Mouse (Mus musculus): ENCODE results near the gene Meltf.

Gene Meltf

GRCm38 (mm10) chr16:31890907-31891306, 12.3 kb downstream of the Meltf start:
- no peak for DNase-seq (ENCODE audit: extremely low read depth, insufficient read length, low spot score)

DNA sequence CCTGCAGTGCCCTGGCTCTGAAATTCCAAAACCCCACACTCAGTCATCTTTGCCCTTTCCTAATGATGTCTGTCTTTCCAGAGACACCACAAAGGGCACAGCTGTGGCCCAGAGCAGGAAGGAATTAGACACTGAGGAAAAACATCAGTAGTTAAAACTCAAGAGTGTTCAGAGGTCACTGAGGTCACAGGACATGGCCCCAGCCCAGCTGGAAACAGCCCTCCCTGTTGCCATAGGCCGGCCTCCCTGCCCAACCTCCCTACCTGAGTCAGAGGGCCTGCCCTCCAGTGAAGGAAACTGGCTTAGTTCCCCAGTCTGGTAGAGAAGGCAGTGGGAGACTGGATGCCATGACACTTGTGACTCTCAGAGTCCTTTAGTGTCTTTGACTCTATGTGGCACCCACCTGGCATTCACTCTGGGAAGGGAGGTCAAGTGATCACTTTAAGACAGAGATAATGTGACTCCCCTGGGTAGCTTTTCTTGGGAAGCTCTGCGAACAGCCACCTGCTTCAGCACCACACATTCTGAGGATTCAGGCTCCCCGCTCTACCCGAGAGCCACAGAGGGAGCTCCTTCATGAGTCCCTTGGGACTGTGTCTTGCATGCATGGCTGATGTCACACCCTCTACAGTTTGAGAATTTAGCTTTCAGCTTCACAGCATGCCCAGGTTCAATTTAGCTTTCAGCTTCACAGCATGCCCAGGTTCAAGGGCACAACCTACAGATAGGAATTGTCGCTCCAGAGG, 15.0 kb downstream of the Meltf start:
- DNase-seq (ENCODE audit: extremely low read depth, insufficient read length, low spot score) = peak; percentile 56

DNA sequence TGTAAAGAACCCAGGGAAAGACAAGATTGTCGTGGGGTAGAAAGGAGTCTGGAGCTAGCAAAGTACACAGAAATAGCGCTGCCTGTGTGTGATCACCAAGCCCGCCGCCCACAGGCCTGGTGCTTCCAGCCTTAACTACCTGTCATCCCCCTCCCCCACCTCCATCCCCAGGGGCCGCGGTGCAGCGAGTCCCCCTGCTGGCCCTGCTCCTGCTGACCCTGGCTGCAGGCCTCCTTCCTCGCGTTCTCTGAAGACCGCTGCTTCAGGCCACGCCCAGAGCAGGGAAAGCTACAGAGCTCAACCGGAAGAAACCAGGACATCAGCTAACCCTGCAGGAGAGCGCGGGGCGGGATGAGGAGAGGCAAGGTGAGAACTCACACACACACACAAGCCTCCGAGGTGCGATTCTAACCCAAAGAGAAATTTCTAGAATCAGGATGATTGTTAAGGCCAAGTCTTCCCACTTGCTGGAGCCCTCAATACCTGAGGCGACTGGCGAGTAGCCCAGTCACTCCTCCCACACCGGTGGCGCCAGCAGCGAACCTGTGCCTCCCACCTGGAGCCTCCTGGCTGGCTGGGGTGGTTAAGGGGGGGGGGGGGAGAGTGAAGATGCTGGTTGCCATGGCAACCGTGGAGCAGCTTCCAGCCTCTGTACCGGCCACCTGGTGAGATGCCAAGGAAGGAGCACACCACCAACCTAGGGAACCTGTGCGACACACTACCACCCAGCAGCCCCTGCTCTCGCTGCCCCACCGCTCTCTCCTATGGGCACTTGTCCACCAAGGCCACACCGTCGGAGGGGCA, 18.6 kb downstream of the Meltf start:
- no peak for DNase-seq (ENCODE audit: extremely low read depth, insufficient read length, low spot score)

DNA sequence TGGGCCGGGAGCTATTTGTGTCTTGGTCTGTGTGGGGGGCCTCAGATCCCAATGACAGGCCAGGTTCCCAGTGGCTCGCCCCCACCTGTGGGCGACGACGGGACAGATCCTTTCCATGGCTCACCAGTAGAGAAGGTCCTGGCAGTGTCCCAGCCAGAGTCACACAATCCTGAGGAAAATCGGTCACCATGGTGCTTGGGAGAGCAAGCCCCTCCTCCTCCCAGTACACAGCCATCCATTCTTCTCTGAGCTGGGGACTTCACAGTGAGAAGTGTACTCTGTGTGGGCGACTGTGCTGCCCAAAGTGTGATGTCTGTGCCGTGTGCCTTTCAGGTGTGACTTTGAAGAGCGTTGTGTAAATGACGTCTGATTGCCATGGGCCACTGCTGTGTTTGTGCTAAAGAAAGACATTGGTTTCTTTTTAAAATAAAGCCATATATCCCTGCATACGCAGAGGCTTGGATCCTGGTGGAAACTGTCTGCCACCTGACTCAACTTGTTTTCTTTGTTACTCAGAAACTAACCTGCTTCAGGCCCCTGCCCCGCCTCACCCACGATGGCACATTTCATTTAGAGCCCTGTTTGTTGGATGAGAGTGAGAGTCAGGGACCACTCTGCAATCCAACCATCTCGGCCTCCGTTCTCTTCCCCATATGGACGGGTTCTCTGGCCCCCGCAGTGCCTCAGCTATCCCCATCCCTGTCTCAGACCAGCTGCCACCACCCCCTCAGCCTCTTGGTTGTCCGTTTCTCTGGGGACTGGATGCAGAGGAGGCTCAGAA, 20.1 kb downstream of the Meltf start:
- DNase-seq (ENCODE audit: extremely low read depth, insufficient read length, low spot score) = no peak

- DNase-seq (ENCODE audit: extremely low read depth, insufficient read length, low spot score) = no peak
Observed at GRCm38 (mm10) chr16:31901886-31902285, 23.3 kb downstream of the Meltf start.

DNA sequence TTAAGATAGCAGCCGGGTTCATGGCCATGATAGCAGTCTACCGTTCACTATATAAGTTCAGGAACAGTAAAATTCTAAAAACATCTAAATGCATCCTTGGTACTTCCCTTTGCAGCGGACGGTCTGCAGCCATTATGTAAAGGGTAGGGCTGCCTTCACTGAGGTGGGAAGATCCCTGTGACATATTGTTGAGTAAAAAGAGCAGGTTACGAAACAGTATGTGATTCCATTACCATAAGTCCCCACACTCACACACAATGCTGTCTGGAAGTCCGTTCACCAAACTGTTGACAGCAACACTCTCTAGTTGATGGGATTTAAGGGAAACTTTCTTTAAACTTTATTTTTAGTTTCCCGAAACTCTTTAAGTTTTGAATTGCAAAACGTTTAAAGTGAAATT, 24.6 kb downstream of the Meltf start:
- no peak for DNase-seq (ENCODE audit: extremely low read depth, insufficient read length, low spot score)

GRCm38 (mm10) chr16:31905331-31905730, 26.7 kb downstream of the Meltf start:
- no peak for DNase-seq (ENCODE audit: extremely low read depth, insufficient read length, low spot score)

GRCm38 (mm10) chr16:31905891-31906825, 27.5 kb downstream of the Meltf start:
- no peak for DNase-seq (ENCODE audit: extremely low read depth, insufficient read length, low spot score)

- DNase-seq (ENCODE audit: extremely low read depth, insufficient read length, low spot score) = no peak
Observed at GRCm38 (mm10) chr16:31906896-31907295, 28.3 kb downstream of the Meltf start.

DNA sequence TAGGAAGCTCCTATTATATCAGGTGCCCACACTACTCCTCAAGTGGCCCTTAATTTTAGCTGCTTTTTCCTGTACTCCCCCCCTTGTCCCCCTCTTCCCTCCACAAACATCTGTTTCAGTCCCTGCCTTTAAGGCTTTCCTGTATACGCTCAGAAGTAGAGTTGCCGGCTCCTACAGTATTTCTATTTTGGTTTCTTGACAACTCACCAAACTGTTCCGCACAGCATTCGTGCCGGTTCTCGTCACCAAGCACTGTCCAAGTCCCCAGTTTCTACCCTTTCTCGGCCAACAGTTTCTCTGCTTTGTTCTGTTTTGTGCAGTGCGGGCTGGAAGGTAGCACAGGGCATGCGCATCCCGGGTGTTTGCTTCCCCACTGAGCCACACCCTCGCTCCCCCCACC, 30.3 kb downstream of the Meltf start:
- DNase-seq (ENCODE audit: extremely low read depth, insufficient read length, low spot score) = no peak

- DNase-seq (ENCODE audit: extremely low read depth, insufficient read length, low spot score) = no peak
Observed at GRCm38 (mm10) chr16:31910281-31910847, 31.8 kb downstream of the Meltf start.

- DNase-seq (ENCODE audit: extremely low read depth, insufficient read length, low spot score) = no peak
Observed at GRCm38 (mm10) chr16:31917776-31918175, 39.2 kb downstream of the Meltf start.

DNA sequence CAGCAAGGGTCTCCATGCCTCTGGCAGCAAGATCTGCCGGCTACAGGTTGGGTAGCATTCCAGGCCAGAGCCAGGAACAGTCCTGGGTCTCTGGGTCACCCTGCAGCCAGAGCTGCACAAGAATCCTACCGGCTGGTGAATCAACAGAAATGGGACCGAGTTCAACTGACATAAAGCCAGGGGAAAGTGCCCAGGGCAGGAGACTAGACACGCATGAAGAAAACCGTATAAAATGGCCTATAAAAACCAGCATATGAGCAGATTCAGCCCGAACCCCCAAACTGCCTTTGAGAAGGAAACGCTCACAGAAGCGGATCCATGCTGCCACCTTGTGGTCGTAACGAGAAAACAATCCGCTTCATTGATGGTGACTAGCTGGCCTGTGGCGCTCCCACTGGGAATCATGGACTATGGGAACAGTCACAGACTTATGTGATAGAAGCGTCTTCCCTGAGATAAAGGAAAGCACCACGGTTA, 39.7 kb downstream of the Meltf start:
- DNase-seq (ENCODE audit: extremely low read depth, insufficient read length, low spot score) = no peak

DNA sequence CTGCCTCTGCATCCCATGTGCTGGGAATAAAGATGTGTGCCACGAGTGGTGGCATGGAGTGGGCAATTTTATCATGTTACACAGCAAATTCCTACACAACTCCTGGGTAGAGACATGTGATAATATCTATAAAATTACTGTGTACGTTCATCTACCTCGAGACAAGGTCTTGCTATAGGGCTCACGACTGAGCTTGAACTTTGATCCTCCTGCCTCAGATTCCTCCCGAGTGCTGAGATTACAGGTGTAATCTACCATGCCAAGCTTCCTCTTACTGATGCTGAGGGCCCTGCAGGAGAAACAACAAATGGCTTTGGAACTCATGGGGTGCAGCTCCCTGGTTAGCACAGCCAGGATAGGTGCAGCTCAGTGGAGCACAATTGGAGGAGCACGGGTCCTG, 45.8 kb downstream of the Meltf start:
- DNase-seq (ENCODE audit: extremely low read depth, insufficient read length, low spot score) = no peak

DNA sequence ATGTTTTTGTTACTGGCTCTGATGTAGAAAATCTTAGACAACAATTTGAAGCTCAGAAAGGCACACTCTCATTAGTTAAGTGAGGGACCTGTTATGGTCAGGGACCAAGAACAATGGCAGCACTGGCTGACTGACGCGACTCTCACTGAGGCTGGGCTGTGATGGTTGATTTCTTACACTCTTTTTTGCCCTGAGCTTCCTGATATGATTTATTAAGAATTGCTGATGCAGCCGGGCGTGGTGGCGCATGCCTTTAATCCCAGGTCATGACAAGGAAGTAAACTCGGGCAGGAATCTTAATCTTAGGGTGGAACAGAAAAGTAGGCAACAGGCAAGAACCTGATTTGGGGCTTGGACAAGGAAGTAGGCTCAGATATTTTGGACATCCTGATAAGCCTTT, 47.5 kb downstream of the Meltf start:
- DNase-seq (ENCODE audit: extremely low read depth, insufficient read length, low spot score) = no peak

DNA sequence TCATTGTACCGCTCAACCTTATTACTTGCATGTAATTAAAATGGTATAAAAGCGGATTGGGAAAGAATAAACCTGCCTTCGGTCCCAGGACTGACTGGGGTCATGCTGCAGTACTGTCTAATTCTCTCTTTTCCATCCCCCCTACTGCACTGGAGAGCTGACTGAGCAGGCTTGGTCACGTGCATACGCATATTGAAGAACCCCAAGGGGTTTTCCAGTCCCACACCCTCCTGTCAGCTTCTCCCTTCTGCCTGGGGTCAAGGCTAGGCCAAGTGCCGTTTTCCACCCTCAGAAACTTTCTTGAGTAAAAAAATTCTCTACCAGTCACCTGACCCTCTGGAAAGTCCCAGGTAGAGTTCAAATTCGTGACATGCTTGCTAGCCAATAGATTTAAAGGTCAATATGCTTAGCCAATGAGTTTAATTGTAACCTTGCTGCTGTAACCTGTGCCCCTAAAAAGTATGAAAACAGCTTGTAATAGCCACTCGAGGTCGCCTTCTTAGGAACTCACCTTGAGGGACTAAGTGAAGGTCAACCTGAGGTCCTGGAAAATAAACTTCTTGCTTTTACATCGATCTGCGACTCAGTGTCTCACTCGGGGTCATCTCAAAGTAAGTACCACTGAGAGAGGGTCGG, 48.1 kb downstream of the Meltf start:
- DNase-seq (ENCODE audit: extremely low read depth, insufficient read length, low spot score) = no peak

GRCm38 (mm10) chr16:31927412-31927811, 48.8 kb downstream of the Meltf start:
- DNase-seq (ENCODE audit: extremely low read depth, insufficient read length, low spot score) = no peak

- no peak for DNase-seq (ENCODE audit: extremely low read depth, insufficient read length, low spot score)
Observed at GRCm38 (mm10) chr16:31931330-31931729, 52.7 kb downstream of the Meltf start.

- no peak for DNase-seq (ENCODE audit: extremely low read depth, insufficient read length, low spot score)
Observed at GRCm38 (mm10) chr16:31932255-31932654, 53.6 kb downstream of the Meltf start.

Data from 3134 (cell line).